Mouse (Mus musculus) yolk sac, embryonic 10.5 days (tissue): Measurements from ENCODE around the gene C7.

Source experiments
- DNase-seq: peaks from one replicate; pipeline ENCODE4 v3.0.0-alpha.2; 2017; ENCODE audit warnings: low spot score

C7 gene

DNA sequence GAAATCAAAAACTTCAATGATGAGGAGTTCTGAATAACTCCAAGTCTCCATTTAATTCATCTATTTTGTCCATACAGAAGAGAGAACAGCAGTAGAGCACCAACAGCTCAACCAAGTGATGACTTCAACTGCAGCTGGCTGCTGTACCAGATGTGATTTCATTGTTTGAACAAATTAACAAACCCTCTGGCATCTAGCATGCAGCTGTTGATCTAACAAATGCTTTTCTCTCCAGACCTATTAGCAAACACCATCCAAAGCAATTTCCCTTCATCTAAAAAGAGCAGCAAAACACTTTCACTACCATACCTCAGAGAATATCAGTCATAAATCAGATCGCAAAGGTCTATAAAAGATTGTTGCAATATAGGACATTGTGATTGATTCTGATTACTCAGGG is 90.2 kb downstream of the C7 start:
- DNase-seq = no peak
